9 mouse cellular contexts compared by ENCODE assay signal in the genomic region with DNA sequence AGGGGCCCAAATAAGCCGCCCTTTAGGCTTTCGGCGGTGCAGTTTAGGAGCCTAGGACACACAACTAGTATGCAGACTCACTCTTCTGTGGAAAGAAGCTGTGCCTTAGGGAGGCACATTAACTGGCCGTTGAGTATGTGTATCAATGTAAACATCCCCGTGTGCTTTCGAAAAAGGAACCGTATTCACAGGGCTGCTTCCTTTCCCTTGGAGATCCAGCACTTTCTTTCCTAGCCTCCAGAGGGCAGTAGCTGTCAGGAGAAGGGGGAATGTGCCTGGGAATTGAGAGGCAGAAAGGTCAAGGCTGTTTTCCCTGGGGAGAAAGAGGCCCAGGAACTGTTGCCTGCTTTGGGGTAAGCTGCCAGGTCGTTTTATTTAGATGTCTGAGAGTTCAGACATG. TPM values are rescaled to one million over a fixed set of nuclear protein-coding genes. Genes with fewer than 3 reads are reported as not detected.
DNase-seq lines count a peak whose midpoint lies in the region; ATAC-seq lines count a peak whose summit lies in the region.
"Had no signal": no experiment of that assay in that cellular context is flagged by ENCODE, and none has a peak within 500 bp of the region (broad histone marks: within the 10 kb centered on the region; RNA-seq: fewer than 3 reads in every experiment).

No protein-coding gene starts in this region.

- peaks cover 27% of the 10 kb centered on the region; the same call in 1 of the 2 replicates for H3K4me1 ChIP-seq in forebrain, embryonic 11.5 days (replicated peaks; ENCODE audit: control insufficient read depth, insufficient read depth, low read length)
- H3K4me1 ChIP-seq in hindbrain, embryonic 12.5 days = peaks cover 56% of the 10 kb centered on the region
- H3K4me1 ChIP-seq in stomach, embryonic 14.5 days (ENCODE audit: control insufficient read depth, insufficient read depth, low read length) = peaks cover 51% of the 10 kb centered on the region

- no peaks in the 10 kb centered on the region for H3K27me3 ChIP-seq in forebrain, embryonic 11.5 days (ENCODE audit: control insufficient read depth, insufficient read depth, low read length)
- H3K27me3 ChIP-seq in hindbrain, embryonic 12.5 days = no peaks in the 10 kb centered on the region
- no peaks in the 10 kb centered on the region for H3K27me3 ChIP-seq in stomach, embryonic 14.5 days (ENCODE audit: control insufficient read depth, insufficient read depth, low read length)

- ATAC-seq in cerebellum, adult (ENCODE audit: insufficient number of reproducible peaks, low FRiP score, low TSS enrichment) = peak; percentile 45
- ATAC-seq in forebrain, embryonic 11.5 days (replicated peaks; ENCODE audit: low FRiP score) = no peak
- ATAC-seq in hindbrain, embryonic 12.5 days (ENCODE audit: low FRiP score) = no peak
- no peak for ATAC-seq in stomach, embryonic 14.5 days (ENCODE audit: insufficient number of reproducible peaks, insufficient read depth, low FRiP score, low read depth)

- DNase-seq in left cerebral cortex, adult 18-20 months (ENCODE audit: low spot score in 2 of 2) = peak; percentile 66 to 74
- DNase-seq in left cerebral cortex, adult 8-10 months (ENCODE audit: low spot score in 2 of 2) = no peak
- peak; percentile 75 for DNase-seq in forebrain, embryonic 11.5 days (ENCODE audit: low spot score)
- peak; percentile 69 to 74 for DNase-seq in layer of hippocampus, postnatal 14 days (ENCODE audit: low spot score in 2 of 2)
- peak; percentile 78 for DNase-seq in lung, postnatal 36 days

- 7% methylated on average over 8 of the region's 8 CpGs for WGBS in forebrain, embryonic 11.5 days
- WGBS in hindbrain, embryonic 12.5 days = 5% methylated on average over 8 of the region's 8 CpGs
- 13% methylated on average over 8 of the region's 8 CpGs for WGBS in stomach, embryonic 14.5 days

- peak overlapping the region; percentile 9; the same call in 1 of the 2 replicates for H3K4me3 ChIP-seq in forebrain, embryonic 11.5 days (ENCODE audit: low read depth, low read length)
- peak overlapping the region; percentile 37 for H3K4me3 ChIP-seq in hindbrain, embryonic 12.5 days
- peak overlapping the region; percentile 27; the same call in 1 of the 2 replicates for H3K4me3 ChIP-seq in stomach, embryonic 14.5 days (ENCODE audit: low read depth, low read length)

- H3K9me3 ChIP-seq in forebrain, embryonic 11.5 days (ENCODE audit: control insufficient read depth, low read length) = no peaks in the 10 kb centered on the region
- no peaks in the 10 kb centered on the region for H3K9me3 ChIP-seq in hindbrain, embryonic 12.5 days (replicated peaks)
- no peaks in the 10 kb centered on the region for H3K9me3 ChIP-seq in stomach, embryonic 14.5 days (ENCODE audit: control insufficient read depth, low read depth, low read length)

- peak overlapping the region; percentile 40; the same call in 1 of the 2 replicates for H3K4me2 ChIP-seq in forebrain, embryonic 11.5 days (ENCODE audit: low read depth, low read length, severe bottlenecking)
- peak overlapping the region; percentile 66 for H3K4me2 ChIP-seq in hindbrain, embryonic 12.5 days (replicated peaks)
- peak overlapping the region; percentile 51 for H3K4me2 ChIP-seq in stomach, embryonic 14.5 days (replicated peaks; ENCODE audit: low read depth, low read length)

- H3K9ac ChIP-seq in forebrain, embryonic 11.5 days (ENCODE audit: low read length) = no peak overlapping the region; the same call in 1 of the 2 replicates
- peak overlapping the region; percentile 66 for H3K9ac ChIP-seq in hindbrain, embryonic 12.5 days
- H3K9ac ChIP-seq in stomach, embryonic 14.5 days (replicated peaks; ENCODE audit: low read depth, low read length) = no peak overlapping the region

- H3K36me3 ChIP-seq in forebrain, embryonic 11.5 days (ENCODE audit: control insufficient read depth, insufficient read depth, low read length) = no peaks in the 10 kb centered on the region
- 0 out of 2 replicates have a peak, but pooled peaks cover 4% of the 10 kb centered on the region for H3K36me3 ChIP-seq in hindbrain, embryonic 12.5 days
- 0 out of 2 replicates have a peak, but pooled peaks cover 2% of the 10 kb centered on the region for H3K36me3 ChIP-seq in stomach, embryonic 14.5 days (ENCODE audit: control insufficient read depth, insufficient read depth, low read length)

- no peak overlapping the region for H3K27ac ChIP-seq in forebrain, embryonic 11.5 days (ENCODE audit: low read depth, low read length)
- H3K27ac ChIP-seq in hindbrain, embryonic 12.5 days = peak overlapping the region; percentile 83
- 0 out of 2 replicates have a peak overlapping the region, but pooled peaks have one; percentile 2 for H3K27ac ChIP-seq in stomach, embryonic 14.5 days (ENCODE audit: low read length)
- H3K27ac ChIP-seq: macrophage had no signal

RNA-seq across cellular contexts. Expression of a gene that starts 15.7 kb away (rescaled TPM):
- total RNA-seq in left cerebral cortex, adult 18-20 months (2021) = 100 to 1,000 TPM; 245 to 253 TPM
- total RNA-seq in left cerebral cortex, adult 8-10 months (2022) = 100 to 1,000 TPM; 243 to 266 (median 252) TPM
- 11.2 and 12.1 TPM in 2 replicates for polyA plus RNA-seq in forebrain, embryonic 11.5 days (2014; fragmentation: Nextera tagmentation; extraction: Ambion mirVana)
- 15.6 and 17.2 TPM in 2 replicates for polyA plus RNA-seq in hindbrain, embryonic 12.5 days (2016; fragmentation: Nextera tagmentation; extraction: Ambion mirVana)
- total RNA-seq in layer of hippocampus, postnatal 14 days (2021) = 100 to 1,000 TPM; 120 to 124 TPM
- polyA plus RNA-seq in stomach, embryonic 14.5 days (2014; fragmentation: Nextera tagmentation; extraction: Ambion mirVana) = 13.1 and 17.1 TPM in 2 replicates

RNA-seq across cellular contexts. Expression of a gene that starts 50.7 kb away (rescaled TPM):
- 10 to 100 TPM; 51.8 to 61.6 TPM for total RNA-seq in left cerebral cortex, adult 18-20 months (2021)
- total RNA-seq in left cerebral cortex, adult 8-10 months (2022) = 10 to 100 TPM; 70.9 to 85.1 (median 81.6) TPM
- 68.4 and 73.6 TPM in 2 replicates for polyA plus RNA-seq in forebrain, embryonic 11.5 days (2014; fragmentation: Nextera tagmentation; extraction: Ambion mirVana)
- 44.4 and 55.4 TPM in 2 replicates for polyA plus RNA-seq in hindbrain, embryonic 12.5 days (2016; fragmentation: Nextera tagmentation; extraction: Ambion mirVana)
- total RNA-seq in layer of hippocampus, postnatal 14 days (2021) = 100 to 1,000 TPM in 1 of 2 experiments, 10 to 100 TPM in 1; 83.5 to 111 TPM
- polyA plus RNA-seq in stomach, embryonic 14.5 days (2014; fragmentation: Nextera tagmentation; extraction: Ambion mirVana) = 60.5 and 73.2 TPM in 2 replicates

Comparison
In these comparisons a context has a peak if more than half of its experiments do, and no peak if none do; other contexts are left out.
1. DNase-seq: peak in left cerebral cortex, adult 18-20 months (2 of 2), forebrain, embryonic 11.5 days (single experiment), layer of hippocampus, postnatal 14 days (2 of 2) and lung, postnatal 36 days (single experiment); none in left cerebral cortex, adult 8-10 months (0 of 2).
2. Peak in every context shown above with its lines, with median percentiles within 50 percentile points of each other: H3K4me2 ChIP-seq and H3K4me3 ChIP-seq.